Mouse (Mus musculus) lung, postnatal 0 days (tissue): ENCODE measurements around the gene Rtkn2. TPM values are rescaled to one million over a fixed set of nuclear protein-coding genes. Genes with fewer than 3 reads are reported as not detected.
A peak's percentile ranks its signal among the peaks of the same experiment; 100 is the strongest.

Experiments
- ATAC-seq: fragments of 200-750 bp; cut with Nextera tagmentation; 2 replicates; pipeline ENCODE4 v1.8.0; 2017; ENCODE audit warnings: moderate library complexity
- DNase-seq: peaks from one replicate; pipeline ENCODE4 v3.0.0-alpha.2; 2016; ENCODE audit warnings: low spot score
- H3K27ac ChIP-seq: fragments of 300-500 bp; sonication (generic); 2 replicates; pipeline ENCODE4 v1.5.1; 2014; ENCODE audit warnings: antibody characterized with exemption, mild to moderate bottlenecking, low read length, mixed read lengths
- H3K27me3 ChIP-seq: fragments of 300-500 bp; sonication (generic); replicated peaks from 2 replicates; pipeline ENCODE4 v1.6.1; 2014; ENCODE audit warnings: low read length, mixed read lengths; ENCODE audit not compliant: insufficient read depth
- H3K36me3 ChIP-seq: fragments of 300-500 bp; sonication (generic); 2 replicates; pipeline ENCODE4 v1.6.1; 2014; ENCODE audit warnings: low read length, mixed read lengths; ENCODE audit not compliant: insufficient read depth
- H3K4me1 ChIP-seq: fragments of 300-500 bp; sonication (generic); 2 replicates; pipeline ENCODE4 v1.6.1; 2014; ENCODE audit warnings: antibody characterized with exemption, low read depth, low read length, mixed read lengths; ENCODE audit not compliant: insufficient read depth
- H3K4me2 ChIP-seq: fragments of 300-500 bp; sonication (generic); replicated peaks from 2 replicates; pipeline ENCODE4 v1.6.1; 2014; ENCODE audit warnings: low read depth, mild to moderate bottlenecking, low read length, moderate library complexity, mixed read lengths
- H3K4me3 ChIP-seq: fragments of 300-500 bp; sonication (generic); 2 replicates; pipeline ENCODE4 v1.5.1; 2014; ENCODE audit warnings: low read depth, low read length
- H3K9ac ChIP-seq: fragments of 300-500 bp; sonication (generic); replicated peaks from 2 replicates; pipeline ENCODE4 v1.6.1; 2014; ENCODE audit warnings: low read depth, mild to moderate bottlenecking
- H3K9me3 ChIP-seq: fragments of 300-500 bp; sonication (generic); 2 replicates; pipeline ENCODE4 v1.6.1; 2016; ENCODE audit warnings: low read length, mixed read lengths
- CTCF ChIP-seq: IDR thresholded peaks from 2 replicates; pipeline ENCODE4 v1.5.1; 2016; ENCODE audit warnings: antibody characterized with exemption, mild to moderate bottlenecking
- EP300 ChIP-seq: IDR thresholded peaks from 2 replicates; pipeline ENCODE4 v1.6.1; 2016; ENCODE audit warnings: antibody characterized with exemption, mild to moderate bottlenecking, control low read depth
- WGBS: fragments of 180-500 bp; shearing (Covaris S2); extraction: QIAGEN DNeasy Blood & Tissue Kit; methylation state at CpG from one replicate; pipeline ENCODE4 v1.1.7; 2014; 5-methylcytosine and 5-hydroxymethylcytosine counted together
- polyA plus RNA-seq: library from polyadenylated mRNA; unstranded; fragments of >200 nt; fragmentation: Nextera tagmentation; extraction: Ambion mirVana; gene quantifications from 2 replicates; pipeline ENCODE4 v1.2.1, GENCODE M21; 2015

Rtkn2 gene
- 171 and 207 TPM in 2 replicates for polyA plus RNA-seq

GRCm38 (mm10) chr10:67979401-67980157, at the start of gene Rtkn2:
TSS of gene Rtkn2 (plus strand) at chr10:67979570.
- WGBS = under 1% methylated on average over 56 of the region's 57 CpGs
- no peaks in the 10 kb centered on the region for H3K27me3 ChIP-seq
- no peaks in the 10 kb centered on the region for H3K4me1 ChIP-seq
- ATAC-seq (peak; percentile 94), DNase-seq (peak; percentile 96)
- H3K4me2 ChIP-seq = peak within 1 kb of the TSS; percentile 97
- peak within 1 kb of the TSS; percentile 67 for H3K4me3 ChIP-seq
- peak; percentile 40; the same call in 1 of the 2 replicates for TF ChIP-seq CTCF
- no peak for TF ChIP-seq EP300
- H3K27ac ChIP-seq = peak within 1 kb of the TSS; percentile 22
- H3K9ac ChIP-seq = peak within 1 kb of the TSS; percentile 37; the same call in 1 of the 2 replicates
- no peaks in the 10 kb centered on the region for H3K36me3 ChIP-seq
- H3K9me3 ChIP-seq = no peaks in the 10 kb centered on the region

GRCm38 (mm10) chr10:67931328-67931727, 48.0 kb upstream of the Rtkn2 start:
- Histone ChIP-seq H3K27me3 (no peaks in the 10 kb centered on the region), H3K36me3 (no peaks in the 10 kb centered on the region), H3K9ac (no peak overlapping the region), H3K4me3 (no peak overlapping the region), H3K9me3 (no peaks in the 10 kb centered on the region), H3K4me2 (no peak overlapping the region), H3K4me1 (no peaks in the 10 kb centered on the region), H3K27ac (no peak overlapping the region)
- DNase-seq (no peak), ATAC-seq (no peak)
- TF ChIP-seq CTCF = 0 out of 2 replicates have a peak, but pooled peaks have one; percentile 5
- TF ChIP-seq EP300 = no peak
- WGBS = 87% methylated on average over 4 of the region's 4 CpGs

DNA sequence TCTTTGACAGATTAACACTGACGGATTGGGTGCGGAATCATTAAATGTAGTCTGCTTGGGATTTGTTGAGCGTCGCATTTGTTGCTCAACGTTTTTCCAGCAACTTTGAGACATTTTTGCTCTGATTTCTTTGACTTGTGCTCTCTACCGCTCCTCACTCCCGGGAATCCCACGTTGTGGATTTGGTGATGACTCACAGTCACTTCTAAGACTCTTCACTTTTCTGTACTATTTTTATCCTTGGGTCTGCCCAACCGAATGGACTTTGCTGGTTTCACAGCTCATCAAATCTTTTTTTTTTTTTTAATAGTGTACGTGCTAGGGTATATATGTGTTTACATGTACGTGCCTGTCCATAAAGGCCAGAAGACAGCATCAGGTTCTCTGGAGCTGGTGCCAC, 46.6 kb upstream of the Rtkn2 start:
- DNase-seq (peak; percentile 87), ATAC-seq (peak; percentile 75)
- Histone ChIP-seq H3K9me3 (no peaks in the 10 kb centered on the region), H3K4me1 (no peaks in the 10 kb centered on the region), H3K4me2 (no peak overlapping the region), H3K36me3 (no peaks in the 10 kb centered on the region), H3K4me3 (no peak overlapping the region), H3K27ac (no peak overlapping the region), H3K27me3 (no peaks in the 10 kb centered on the region), H3K9ac (no peak overlapping the region)
- 63% methylated on average over 11 of the region's 11 CpGs for WGBS
- TF ChIP-seq CTCF (no peak), EP300 (no peak)

DNA sequence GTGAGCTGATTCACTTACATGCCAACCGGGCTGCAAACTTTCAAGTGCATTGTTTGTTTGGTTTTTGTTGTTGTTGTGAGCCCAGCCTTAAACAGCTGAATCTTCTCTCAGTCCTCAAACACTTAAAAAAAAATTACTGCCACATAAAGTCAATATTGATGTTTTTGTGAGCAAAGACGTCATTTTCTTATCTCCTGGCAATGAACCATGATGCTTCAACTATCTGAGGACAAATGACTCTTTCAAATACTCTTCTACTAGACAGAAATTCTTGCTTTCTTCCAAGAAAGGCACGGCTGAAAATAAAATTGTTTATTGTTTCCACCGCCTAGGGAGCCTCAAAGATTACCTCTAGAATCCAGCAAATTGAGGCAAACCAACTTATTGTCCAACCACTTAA, 42.4 kb upstream of the Rtkn2 start:
- Histone ChIP-seq H3K4me1 (no peaks in the 10 kb centered on the region), H3K27ac (peak overlapping the region; percentile 74), H3K4me2 (no peak overlapping the region), H3K4me3 (no peak overlapping the region), H3K9ac (no peak overlapping the region), H3K36me3 (no peaks in the 10 kb centered on the region), H3K27me3 (no peaks in the 10 kb centered on the region), H3K9me3 (no peaks in the 10 kb centered on the region)
- 27% methylated on average over 4 of the region's 4 CpGs for WGBS
- peak; percentile 30 for DNase-seq
- 0 out of 2 replicates have a peak, but pooled peaks have one; percentile 8 for ATAC-seq
- TF ChIP-seq EP300 (peak; percentile 90), CTCF (no peak)

DNA sequence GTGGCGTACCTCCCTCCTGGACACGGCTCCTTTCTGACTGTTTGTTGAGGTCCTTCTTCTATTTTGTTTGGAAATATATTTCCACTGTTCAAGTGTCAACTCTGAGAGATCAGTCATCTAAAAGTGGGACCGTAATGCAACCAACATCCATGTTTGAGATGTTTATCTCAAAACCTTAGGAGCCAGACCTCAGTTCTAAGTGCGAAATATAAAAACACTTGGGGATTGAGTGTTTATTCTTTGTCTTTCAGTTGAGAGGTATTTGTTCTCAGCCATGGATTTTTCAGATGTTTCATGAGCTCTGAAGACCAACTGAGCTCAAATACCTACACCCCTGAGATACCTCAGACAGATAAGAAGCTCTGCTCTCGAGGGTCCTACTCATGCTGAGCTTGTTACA, 41.6 kb upstream of the Rtkn2 start:
- Histone ChIP-seq H3K4me2 (no peak overlapping the region), H3K9me3 (no peaks in the 10 kb centered on the region), H3K27me3 (no peaks in the 10 kb centered on the region), H3K4me1 (no peaks in the 10 kb centered on the region), H3K9ac (no peak overlapping the region), H3K27ac (peak overlapping the region; percentile 74), H3K4me3 (no peak overlapping the region), H3K36me3 (no peaks in the 10 kb centered on the region)
- ATAC-seq = peak; percentile 76
- 42% methylated on average over 5 of the region's 5 CpGs for WGBS
- TF ChIP-seq CTCF (no peak), EP300 (peak; percentile 99)
- peak; percentile 61 for DNase-seq

DNA sequence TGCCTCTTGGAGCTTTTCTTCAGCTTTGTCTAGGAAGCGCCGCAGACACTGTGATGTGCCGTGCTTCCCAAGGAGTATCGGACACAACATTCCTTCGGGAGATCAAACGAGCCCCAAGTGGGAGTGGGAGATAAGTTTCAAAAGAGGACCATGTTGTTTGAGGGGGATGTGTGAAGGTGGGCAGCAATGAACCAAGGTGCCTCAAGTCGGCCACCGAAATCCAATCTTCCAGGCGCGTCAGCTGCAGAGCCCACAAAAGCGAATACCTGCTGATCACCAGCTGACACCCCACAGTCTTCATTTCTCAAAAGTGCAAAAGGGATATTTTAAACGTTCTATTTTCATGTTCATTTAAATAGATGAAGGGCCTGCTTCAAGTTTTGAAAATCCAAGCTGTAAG, 39.8 kb upstream of the Rtkn2 start:
- WGBS = 57% methylated on average over 12 of the region's 12 CpGs
- no peak overlapping the region for H3K9ac ChIP-seq
- DNase-seq = no peak
- no peak for ATAC-seq
- H3K4me2 ChIP-seq = no peak overlapping the region
- no peaks in the 10 kb centered on the region for H3K36me3 ChIP-seq
- H3K4me1 ChIP-seq = no peaks in the 10 kb centered on the region
- H3K27ac ChIP-seq = no peak overlapping the region
- H3K4me3 ChIP-seq = no peak overlapping the region
- TF ChIP-seq EP300 (no peak), CTCF (no peak)
- H3K27me3 ChIP-seq = no peaks in the 10 kb centered on the region
- no peaks in the 10 kb centered on the region for H3K9me3 ChIP-seq
